Mouse (Mus musculus): ENCODE measurements around the gene Sgcd.

- TF ChIP-seq POLR2A (IDR thresholded peaks at IDR 0.05; ENCODE audit: borderline replicate concordance, extremely low read depth, insufficient read depth, insufficient read length, poor library complexity, severe bottlenecking) (no peak), CTCF (IDR thresholded peaks at IDR 0.05; ENCODE audit: borderline replicate concordance, extremely low read depth, insufficient read depth, insufficient read length) (no peak)
These were observed 611.3 kb downstream of the Sgcd start for GRCm38 (mm10) chr11:47377421-47377820.
